Mouse (Mus musculus): Measurements from ENCODE around the gene Cmtm8. TPM values are rescaled to one million over a fixed set of nuclear protein-coding genes. Genes with fewer than 3 reads are reported as not detected.

Cmtm8 gene
- polyA plus RNA-seq, 1 experiment from 2014 or later: 14.9 TPM

DNA sequence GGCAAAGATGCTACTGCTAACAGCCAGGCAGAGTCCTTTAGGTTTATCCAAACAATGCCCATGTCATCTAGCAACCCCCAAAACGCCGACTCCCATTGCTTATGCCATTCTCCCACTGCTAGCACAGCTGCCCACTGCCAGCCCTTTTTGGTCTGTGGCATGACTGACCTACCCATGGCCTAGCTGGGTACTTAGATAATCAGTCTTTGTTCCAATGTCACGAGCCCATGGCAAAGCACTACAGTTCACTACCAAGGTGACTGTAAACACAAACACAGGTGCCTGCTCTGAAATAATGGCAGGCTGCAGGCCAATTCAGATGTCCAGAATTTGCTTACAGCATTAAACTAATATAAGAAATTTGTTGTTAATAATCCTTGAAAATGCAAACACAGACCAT, 25.0 kb downstream of the Cmtm8 start:
- Histone ChIP-seq H3K4me2 (replicated peaks) (no peak overlapping the region), H3K4me3 (no peak overlapping the region), H3K27me3 (no peaks in the 10 kb centered on the region), H3K27ac (replicated peaks) (no peak overlapping the region), H3K36me3 (no peaks in the 10 kb centered on the region), H3K9ac (replicated peaks) (no peak overlapping the region), H3K9me3 (no peaks in the 10 kb centered on the region), H3K4me1 (no peaks in the 10 kb centered on the region)
- no peak for ATAC-seq (ENCODE audit: low FRiP score, low read depth)
- WGBS: 88% methylated on average over 3 of the region's 3 CpGs

DNA sequence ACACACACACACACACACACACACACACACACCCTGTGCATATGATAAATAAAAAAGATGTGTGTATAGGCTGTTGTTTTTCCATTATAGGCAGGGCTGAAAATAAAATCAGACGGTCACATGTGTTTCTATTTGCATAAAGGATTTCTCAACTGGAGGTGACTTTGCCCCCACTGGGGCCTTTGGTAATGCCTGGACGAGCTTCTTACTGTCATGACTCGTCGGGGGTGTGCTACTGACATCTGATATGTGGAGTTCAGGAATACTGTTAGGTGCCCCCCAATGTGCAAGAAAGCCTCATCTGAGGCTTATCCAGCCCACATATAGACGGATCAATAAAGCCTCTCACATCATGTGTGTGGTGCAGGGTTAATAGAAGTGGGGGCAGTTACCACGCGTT, 26.9 kb downstream of the Cmtm8 start:
- 76% methylated on average over 7 of the region's 7 CpGs for WGBS
- Histone ChIP-seq H3K9me3 (no peaks in the 10 kb centered on the region), H3K9ac (replicated peaks) (no peak overlapping the region), H3K36me3 (no peaks in the 10 kb centered on the region), H3K4me2 (replicated peaks) (no peak overlapping the region), H3K4me3 (no peak overlapping the region), H3K4me1 (no peaks in the 10 kb centered on the region), H3K27me3 (no peaks in the 10 kb centered on the region), H3K27ac (replicated peaks) (no peak overlapping the region)
- ATAC-seq (ENCODE audit: low FRiP score, low read depth): no peak

DNA sequence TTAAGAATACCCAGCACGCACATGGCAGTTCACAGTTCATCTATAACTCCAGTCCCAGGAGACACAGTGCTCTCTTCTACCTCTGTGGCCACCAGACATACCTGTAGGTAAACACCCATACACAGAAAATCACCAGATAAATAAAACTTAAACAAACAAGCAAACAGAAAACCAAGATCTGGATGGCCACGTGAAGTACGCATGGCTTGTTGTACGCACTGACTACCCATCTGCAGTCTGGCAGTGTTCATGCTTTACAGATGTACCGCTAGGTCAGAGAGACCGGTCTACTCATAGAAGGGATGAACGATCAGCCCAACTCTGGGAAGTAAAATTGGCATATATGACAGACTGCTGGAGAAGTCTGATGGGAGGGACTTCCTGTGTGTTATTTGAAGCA, 27.8 kb downstream of the Cmtm8 start:
- Histone ChIP-seq H3K36me3 (no peaks in the 10 kb centered on the region), H3K27me3 (no peaks in the 10 kb centered on the region), H3K4me2 (replicated peaks) (no peak overlapping the region), H3K9ac (replicated peaks) (no peak overlapping the region), H3K27ac (replicated peaks) (no peak overlapping the region), H3K4me3 (no peak overlapping the region), H3K9me3 (no peaks in the 10 kb centered on the region), H3K4me1 (no peaks in the 10 kb centered on the region)
- no peak for ATAC-seq (ENCODE audit: low FRiP score, low read depth)
- WGBS: 98% methylated on average over 7 of the region's 7 CpGs

DNA sequence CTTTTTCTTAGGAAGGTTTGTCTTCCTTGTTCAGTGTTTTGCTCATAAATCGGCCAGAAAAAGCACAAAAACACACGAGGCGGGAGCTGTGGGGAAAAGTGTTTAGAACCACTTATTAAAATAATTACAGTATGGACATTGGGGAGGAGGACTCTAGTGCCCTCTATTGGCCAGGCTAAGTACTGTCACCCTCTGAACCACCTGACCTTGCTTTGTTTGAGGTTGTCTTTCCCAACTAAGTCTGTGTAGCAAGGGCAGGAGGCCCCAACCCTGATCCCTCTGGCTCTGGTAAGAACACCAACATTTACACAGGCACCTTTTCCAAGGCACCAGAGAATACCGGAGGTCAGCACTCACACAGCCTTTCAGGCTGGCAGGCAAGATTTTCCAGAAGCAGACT, 28.6 kb downstream of the Cmtm8 start:
- H3K27me3 ChIP-seq: no peaks in the 10 kb centered on the region
- no peak overlapping the region for H3K9ac ChIP-seq (replicated peaks)
- H3K4me3 ChIP-seq: no peak overlapping the region
- no peaks in the 10 kb centered on the region for H3K9me3 ChIP-seq
- 77% methylated on average over 4 of the region's 4 CpGs for WGBS
- H3K4me1 ChIP-seq: no peaks in the 10 kb centered on the region
- no peak for ATAC-seq (ENCODE audit: low FRiP score, low read depth)
- no peaks in the 10 kb centered on the region for H3K36me3 ChIP-seq
- H3K27ac ChIP-seq (replicated peaks): no peak overlapping the region
- H3K4me2 ChIP-seq (replicated peaks): no peak overlapping the region

DNA sequence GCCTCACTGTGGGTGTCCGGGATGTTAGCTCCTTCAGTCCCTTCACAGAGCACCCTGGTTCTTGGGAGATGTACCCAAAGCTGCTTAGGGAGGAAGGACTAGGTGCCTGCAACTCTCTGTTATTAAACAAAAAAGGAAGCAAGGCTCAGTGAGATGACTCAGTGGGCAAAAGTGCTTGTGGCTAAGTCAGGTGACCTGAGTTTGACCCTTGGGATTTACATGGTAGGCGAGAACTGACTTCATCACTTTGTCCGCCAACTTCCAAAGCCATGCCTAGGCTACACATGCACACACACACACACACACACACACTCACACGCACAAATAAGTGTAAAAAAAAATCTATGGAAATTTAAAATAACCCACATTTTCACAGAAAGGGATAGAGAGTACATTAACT, 32.0 kb downstream of the Cmtm8 start:
- Histone ChIP-seq H3K27me3 (no peaks in the 10 kb centered on the region), H3K36me3 (no peaks in the 10 kb centered on the region), H3K4me2 (replicated peaks) (no peak overlapping the region), H3K27ac (replicated peaks) (no peak overlapping the region), H3K4me1 (no peaks in the 10 kb centered on the region), H3K9me3 (no peaks in the 10 kb centered on the region), H3K9ac (replicated peaks) (no peak overlapping the region), H3K4me3 (no peak overlapping the region)
- no peak for ATAC-seq (ENCODE audit: low FRiP score, low read depth)
- WGBS: 94% methylated on average over 4 of the region's 4 CpGs

DNA sequence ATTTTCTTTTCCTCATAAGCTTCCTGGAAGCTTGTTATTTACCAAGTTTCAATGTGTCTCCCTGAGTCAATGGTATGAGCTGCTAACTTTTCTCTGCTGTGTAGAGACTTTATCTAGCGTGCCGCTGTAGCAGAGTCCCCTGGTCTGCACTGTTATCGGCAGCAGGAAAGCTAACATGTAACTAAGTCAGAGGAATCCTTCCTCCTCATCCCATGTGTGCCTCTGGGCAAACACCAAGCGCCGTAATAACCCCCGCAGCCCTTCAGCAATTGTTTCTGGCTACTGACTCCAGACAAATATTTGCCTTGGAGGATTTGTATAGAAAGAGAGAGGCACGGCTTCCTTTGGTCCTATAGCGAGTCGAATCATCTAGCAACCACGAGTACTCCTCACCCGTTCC, 33.1 kb downstream of the Cmtm8 start:
- Histone ChIP-seq H3K36me3 (no peaks in the 10 kb centered on the region), H3K9ac (replicated peaks) (no peak overlapping the region), H3K4me1 (no peaks in the 10 kb centered on the region), H3K4me2 (replicated peaks) (no peak overlapping the region), H3K9me3 (no peaks in the 10 kb centered on the region), H3K27me3 (no peaks in the 10 kb centered on the region), H3K4me3 (no peak overlapping the region), H3K27ac (replicated peaks) (no peak overlapping the region)
- ATAC-seq (ENCODE audit: low FRiP score, low read depth): no peak
- 75% methylated on average over 11 of the region's 11 CpGs for WGBS

DNA sequence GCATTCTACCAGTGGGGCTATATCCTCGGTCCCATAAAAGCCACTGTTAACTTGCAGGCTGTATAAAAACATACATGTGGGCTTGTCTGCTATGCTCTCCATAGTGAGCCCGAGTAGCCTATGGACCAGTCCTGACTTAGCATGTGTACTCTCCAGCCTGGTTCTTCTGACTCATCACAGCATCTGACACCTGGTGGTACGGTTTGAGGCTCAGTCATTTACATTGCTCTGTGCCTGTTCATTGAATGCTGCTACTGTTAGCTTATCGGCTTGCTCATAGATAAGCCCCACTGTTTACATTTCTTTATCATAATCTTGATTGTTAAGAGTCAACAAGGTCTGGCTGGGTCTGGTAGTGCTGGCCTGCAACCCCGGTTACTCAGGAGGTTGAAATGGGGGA, 35.3 kb downstream of the Cmtm8 start:
- no peaks in the 10 kb centered on the region for H3K4me1 ChIP-seq
- no peaks in the 10 kb centered on the region for H3K9me3 ChIP-seq
- H3K27me3 ChIP-seq: no peaks in the 10 kb centered on the region
- no peaks in the 10 kb centered on the region for H3K36me3 ChIP-seq
- no peak overlapping the region for H3K4me3 ChIP-seq
- no peak overlapping the region for H3K27ac ChIP-seq (replicated peaks)
- H3K9ac ChIP-seq (replicated peaks): no peak overlapping the region
- WGBS: 85% methylated on average over 5 of the region's 5 CpGs
- no peak overlapping the region for H3K4me2 ChIP-seq (replicated peaks)
- ATAC-seq (ENCODE audit: low FRiP score, low read depth): no peak

DNA sequence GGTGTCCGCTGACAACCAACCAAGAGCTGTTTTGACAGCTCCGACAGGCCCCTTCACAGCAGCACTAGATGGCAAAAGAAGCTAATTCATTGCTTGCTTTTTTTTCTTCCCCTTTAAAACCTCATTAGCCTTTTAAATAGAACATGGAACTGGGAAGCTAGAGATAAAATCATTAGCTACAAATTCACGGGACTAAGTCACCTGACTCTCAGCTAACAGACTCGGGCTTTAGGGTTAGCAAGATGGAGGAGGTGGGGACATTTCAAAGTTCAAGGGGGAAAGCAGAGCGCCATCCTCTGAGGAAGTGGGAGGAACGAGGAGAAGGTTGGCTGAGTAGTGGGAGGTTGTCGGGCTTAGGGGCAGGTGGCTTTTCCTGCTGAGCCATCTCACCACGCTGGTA, 36.7 kb downstream of the Cmtm8 start:
- H3K27me3 ChIP-seq: no peaks in the 10 kb centered on the region
- WGBS: 72% methylated on average over 8 of the region's 8 CpGs
- no peaks in the 10 kb centered on the region for H3K9me3 ChIP-seq
- no peak overlapping the region for H3K4me3 ChIP-seq
- no peak overlapping the region for H3K27ac ChIP-seq (replicated peaks)
- H3K4me1 ChIP-seq: no peaks in the 10 kb centered on the region
- no peaks in the 10 kb centered on the region for H3K36me3 ChIP-seq
- no peak for ATAC-seq (ENCODE audit: low FRiP score, low read depth)
- no peak overlapping the region for H3K4me2 ChIP-seq (replicated peaks)
- no peak overlapping the region for H3K9ac ChIP-seq (replicated peaks)

DNA sequence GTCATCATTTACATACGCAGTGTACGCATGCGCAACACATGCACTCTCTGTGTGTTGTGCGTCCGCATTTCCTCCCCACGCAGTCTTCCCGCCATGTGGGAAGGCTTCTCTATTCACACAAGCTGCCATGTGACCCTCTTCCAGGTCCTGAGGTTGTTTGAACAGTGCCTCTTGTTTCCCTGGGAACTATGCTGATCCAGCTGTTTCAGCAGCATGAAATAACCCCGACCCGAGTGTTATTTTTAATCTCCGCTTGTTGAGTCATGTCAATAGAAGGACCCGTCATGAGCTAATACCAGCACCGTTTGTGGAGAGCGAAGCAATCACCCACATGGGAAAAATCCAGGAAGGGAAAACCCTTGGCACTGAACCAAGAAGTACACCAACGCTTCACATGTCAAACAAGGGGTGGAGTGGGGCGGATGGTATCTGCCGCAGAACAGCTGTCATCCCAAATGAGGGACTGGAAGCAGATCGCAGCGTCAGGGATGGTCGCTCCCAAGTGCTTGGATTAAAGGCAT, 38.7 kb downstream of the Cmtm8 start:
- H3K9ac ChIP-seq (replicated peaks): no peak overlapping the region
- no peak for ATAC-seq (ENCODE audit: low FRiP score, low read depth)
- no peaks in the 10 kb centered on the region for H3K36me3 ChIP-seq
- no peak overlapping the region for H3K4me3 ChIP-seq
- 71% methylated on average over 19 of the region's 19 CpGs for WGBS
- H3K4me2 ChIP-seq (replicated peaks): no peak overlapping the region
- no peak overlapping the region for H3K27ac ChIP-seq (replicated peaks)
- 0 out of 2 replicates have a peak, but pooled peaks cover 2% of the 10 kb centered on the region for H3K4me1 ChIP-seq
- H3K9me3 ChIP-seq: no peaks in the 10 kb centered on the region
- peaks cover 5% of the 10 kb centered on the region; the same call in 1 of the 2 replicates for H3K27me3 ChIP-seq

DNA sequence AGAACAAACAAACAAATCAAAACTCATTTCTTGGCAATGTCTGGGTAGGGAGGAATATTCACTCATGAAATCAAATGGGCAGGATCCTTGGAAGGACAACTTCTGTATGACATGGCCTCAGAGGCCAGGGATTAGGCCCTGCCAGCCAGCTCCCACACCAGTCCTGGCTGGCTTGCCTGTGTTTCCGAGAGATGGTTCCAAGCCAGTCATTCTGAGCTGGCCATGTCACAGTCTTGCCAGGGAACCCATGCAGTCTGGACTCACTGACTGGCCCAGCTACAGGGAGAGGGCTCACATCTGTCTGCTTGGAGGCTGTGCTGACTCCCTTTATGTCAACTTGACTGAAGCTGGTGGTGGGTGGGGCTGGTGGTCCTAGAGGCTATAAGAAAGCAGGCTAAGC, 41.8 kb downstream of the Cmtm8 start:
- Histone ChIP-seq H3K4me3 (no peak overlapping the region), H3K36me3 (no peaks in the 10 kb centered on the region), H3K4me2 (replicated peaks) (no peak overlapping the region), H3K27ac (replicated peaks) (no peak overlapping the region), H3K9ac (replicated peaks) (no peak overlapping the region), H3K4me1 (peaks cover 10% of the 10 kb centered on the region; the same call in 1 of the 2 replicates), H3K9me3 (no peaks in the 10 kb centered on the region), H3K27me3 (peaks cover 13% of the 10 kb centered on the region; the same call in 1 of the 2 replicates)
- WGBS: 90% methylated on average over 1 of the region's 1 CpGs
- no peak for ATAC-seq (ENCODE audit: low FRiP score, low read depth)

DNA sequence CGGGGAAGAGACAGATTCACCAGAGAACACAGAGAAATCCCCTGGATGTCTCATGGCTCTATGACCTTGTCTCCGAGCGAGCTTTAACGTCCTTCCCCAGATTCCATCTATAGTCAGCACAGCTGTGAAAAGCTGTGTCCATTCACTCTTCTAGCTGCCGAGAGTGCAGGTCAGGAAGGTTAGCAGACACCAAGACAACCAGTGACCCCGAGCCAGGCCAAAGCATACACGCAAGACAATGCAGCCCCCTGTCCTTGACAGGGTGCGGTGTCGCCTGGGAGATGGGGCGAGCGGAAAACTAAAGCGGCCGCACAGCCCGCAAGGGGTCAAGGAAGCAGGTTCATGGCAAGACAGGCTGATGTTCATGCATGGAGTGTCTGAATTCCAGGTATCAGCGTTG, 42.7 kb downstream of the Cmtm8 start:
- no peak for ATAC-seq (ENCODE audit: low FRiP score, low read depth)
- Histone ChIP-seq H3K27me3 (peaks cover 13% of the 10 kb centered on the region; the same call in 1 of the 2 replicates), H3K4me1 (peaks cover 10% of the 10 kb centered on the region; the same call in 1 of the 2 replicates), H3K9me3 (no peaks in the 10 kb centered on the region), H3K9ac (replicated peaks) (no peak overlapping the region), H3K36me3 (no peaks in the 10 kb centered on the region), H3K4me2 (replicated peaks) (0 out of 2 replicates have a peak overlapping the region, but pooled peaks have one; percentile 4), H3K4me3 (no peak overlapping the region), H3K27ac (replicated peaks) (no peak overlapping the region)
- 13% methylated on average over 15 of the region's 15 CpGs for WGBS

DNA sequence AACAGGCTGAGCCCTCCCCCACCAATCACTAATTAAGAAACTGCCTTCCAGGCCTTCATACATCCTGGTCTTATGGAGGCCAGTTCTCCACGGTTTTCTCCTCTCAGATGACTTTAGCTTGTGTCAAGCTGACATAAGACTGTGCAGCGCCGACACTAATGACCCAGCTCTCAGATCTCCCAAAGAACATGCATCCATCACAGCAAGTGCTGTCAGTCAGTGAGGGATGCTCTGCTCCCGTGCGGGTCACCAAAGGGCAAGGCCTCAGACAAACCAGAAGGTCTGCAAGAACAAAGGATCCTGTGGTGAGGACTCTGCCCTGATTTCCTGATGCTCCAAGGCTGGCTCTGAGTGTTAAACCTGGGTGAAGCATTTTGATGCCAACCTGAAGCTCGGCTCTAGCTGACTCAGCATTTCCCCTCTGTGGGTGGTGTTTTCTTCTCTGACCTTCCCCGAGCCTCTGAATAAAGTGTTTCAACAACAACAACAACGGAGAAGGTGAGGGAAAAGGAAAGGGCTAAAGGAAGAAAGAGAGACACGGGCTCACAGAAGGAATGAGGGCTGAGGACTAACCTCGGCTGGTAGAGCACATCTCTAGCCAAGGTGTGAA, 44.4 kb downstream of the Cmtm8 start:
- peaks cover 10% of the 10 kb centered on the region; the same call in 1 of the 2 replicates for H3K4me1 ChIP-seq
- no peaks in the 10 kb centered on the region for H3K9me3 ChIP-seq
- no peak for ATAC-seq (ENCODE audit: low FRiP score, low read depth)
- no peak overlapping the region for H3K4me3 ChIP-seq
- peaks cover 13% of the 10 kb centered on the region; the same call in 1 of the 2 replicates for H3K27me3 ChIP-seq
- H3K36me3 ChIP-seq: no peaks in the 10 kb centered on the region
- H3K27ac ChIP-seq (replicated peaks): no peak overlapping the region
- H3K9ac ChIP-seq (replicated peaks): no peak overlapping the region
- 37% methylated on average over 10 of the region's 10 CpGs for WGBS
- no peak overlapping the region for H3K4me2 ChIP-seq (replicated peaks)

DNA sequence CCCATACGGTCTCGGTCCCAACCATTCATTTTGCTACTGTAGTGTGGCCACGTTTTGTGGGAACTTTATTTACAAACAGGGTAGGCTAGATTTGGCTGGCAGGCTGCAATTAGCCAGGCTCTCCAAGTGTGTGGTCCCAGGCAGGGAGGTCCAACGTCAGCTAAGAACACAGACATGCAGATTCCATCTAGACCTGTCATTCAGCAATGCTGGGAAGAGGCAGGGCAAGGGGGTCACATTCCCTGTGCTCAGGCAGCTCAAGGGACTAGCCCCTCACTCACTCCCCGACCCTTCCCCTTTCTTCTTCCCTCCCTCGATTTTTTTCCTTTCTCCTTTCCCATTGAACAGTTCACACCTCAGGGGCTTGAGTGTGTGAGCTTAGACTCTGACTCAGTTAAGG, 45.1 kb downstream of the Cmtm8 start:
- H3K27ac ChIP-seq (replicated peaks): no peak overlapping the region
- no peak for ATAC-seq (ENCODE audit: low FRiP score, low read depth)
- no peaks in the 10 kb centered on the region for H3K9me3 ChIP-seq
- H3K9ac ChIP-seq (replicated peaks): no peak overlapping the region
- no peaks in the 10 kb centered on the region for H3K36me3 ChIP-seq
- no peak overlapping the region for H3K4me3 ChIP-seq
- H3K27me3 ChIP-seq: peaks cover 13% of the 10 kb centered on the region; the same call in 1 of the 2 replicates
- WGBS: 37% methylated on average over 6 of the region's 6 CpGs
- peaks cover 10% of the 10 kb centered on the region; the same call in 1 of the 2 replicates for H3K4me1 ChIP-seq
- H3K4me2 ChIP-seq (replicated peaks): no peak overlapping the region
